Mouse (Mus musculus) kidney, embryonic 14.5 days (tissue): ENCODE measurements at regions not wholly inside any gene's neighbourhood (a gene's known extent, or its start where the extent isn't known, plus 50 kb on each side); places are given as distances from the start of the nearest gene placed in this dataset.
A peak's percentile ranks its signal among the peaks of the same experiment; 100 is the strongest.

Source experiments
- ATAC-seq: fragments of 200-750 bp; cut with Nextera tagmentation; 2 replicates; pipeline ENCODE4 v1.8.0; 2017; ENCODE audit warnings: moderate number of reproducible peaks, mild to moderate bottlenecking, moderate TSS enrichment, moderate library complexity; ENCODE audit not compliant: low FRiP score, low TSS enrichment
- H3K27ac ChIP-seq: fragments of 300-500 bp; sonication (generic); 2 replicates; pipeline ENCODE4 v1.5.1; 2014; ENCODE audit warnings: low read depth, mild to moderate bottlenecking, low read length, moderate library complexity, mixed read lengths
- H3K27me3 ChIP-seq: fragments of 300-500 bp; sonication (generic); 2 replicates; pipeline ENCODE4 v1.6.1; 2014; ENCODE audit warnings: mild to moderate bottlenecking, low read length; ENCODE audit not compliant: control insufficient read depth, insufficient read depth
- H3K36me3 ChIP-seq: fragments of 300-500 bp; sonication (generic); 2 replicates; pipeline ENCODE4 v1.6.1; 2014; ENCODE audit warnings: low read length, mixed read lengths; ENCODE audit not compliant: control insufficient read depth, insufficient read depth
- H3K4me1 ChIP-seq: fragments of 300-500 bp; sonication (generic); 2 replicates; pipeline ENCODE4 v1.6.1; 2014; ENCODE audit warnings: low read length, mixed read lengths; ENCODE audit not compliant: control insufficient read depth, insufficient read depth
- H3K4me2 ChIP-seq: fragments of 300-500 bp; sonication (generic); replicated peaks from 2 replicates; pipeline ENCODE4 v1.6.1; 2014; ENCODE audit warnings: low read depth, mild to moderate bottlenecking, low read length
- H3K4me3 ChIP-seq: fragments of 300-500 bp; sonication (generic); 2 replicates; pipeline ENCODE4 v1.5.1; 2014; ENCODE audit warnings: mild to moderate bottlenecking, low read length
- H3K9ac ChIP-seq: fragments of 300-500 bp; sonication (generic); 2 replicates; pipeline ENCODE4 v1.6.1; 2014; ENCODE audit warnings: low read depth, mild to moderate bottlenecking, low read length, moderate library complexity
- H3K9me3 ChIP-seq: fragments of 300-500 bp; sonication (generic); 2 replicates; pipeline ENCODE4 v1.6.1; 2016; ENCODE audit warnings: low read length; ENCODE audit not compliant: control insufficient read depth
- WGBS: fragments of 180-500 bp; shearing (Covaris S2); extraction: QIAGEN DNeasy Blood & Tissue Kit; methylation state at CpG from one replicate; pipeline ENCODE4 v1.1.7; 2014; 5-methylcytosine and 5-hydroxymethylcytosine counted together

DNA sequence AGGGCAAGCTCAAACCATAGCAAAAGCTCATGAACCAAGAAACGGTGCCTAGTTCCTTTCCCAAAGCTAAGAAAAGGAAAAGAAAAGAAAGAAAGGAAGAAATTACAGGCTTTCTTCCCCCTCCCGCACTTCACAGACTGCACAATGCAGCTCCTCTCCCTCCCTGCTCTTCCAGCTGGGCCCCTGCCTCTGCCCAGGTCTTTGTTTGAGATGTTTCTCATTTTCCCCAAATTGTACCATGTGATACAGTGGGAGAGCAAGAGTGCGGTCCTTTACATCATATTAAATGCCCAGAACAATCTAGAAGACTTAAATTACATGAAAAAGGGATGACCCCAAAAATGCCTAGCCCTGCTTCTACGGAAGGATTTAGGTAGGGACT is 112.9 kb upstream of the Dapk1 start:
- peak overlapping the region; percentile 84; the same call in 1 of the 2 replicates for H3K27ac ChIP-seq
- no peak overlapping the region for H3K9ac ChIP-seq
- no peaks in the 10 kb centered on the region for H3K4me1 ChIP-seq
- no peaks in the 10 kb centered on the region for H3K9me3 ChIP-seq
- H3K27me3 ChIP-seq: no peaks in the 10 kb centered on the region
- 51% methylated on average over 4 of the region's 4 CpGs for WGBS
- H3K36me3 ChIP-seq: no peaks in the 10 kb centered on the region
- no peak for ATAC-seq
- no peak overlapping the region for H3K4me2 ChIP-seq
- no peak overlapping the region for H3K4me3 ChIP-seq

DNA sequence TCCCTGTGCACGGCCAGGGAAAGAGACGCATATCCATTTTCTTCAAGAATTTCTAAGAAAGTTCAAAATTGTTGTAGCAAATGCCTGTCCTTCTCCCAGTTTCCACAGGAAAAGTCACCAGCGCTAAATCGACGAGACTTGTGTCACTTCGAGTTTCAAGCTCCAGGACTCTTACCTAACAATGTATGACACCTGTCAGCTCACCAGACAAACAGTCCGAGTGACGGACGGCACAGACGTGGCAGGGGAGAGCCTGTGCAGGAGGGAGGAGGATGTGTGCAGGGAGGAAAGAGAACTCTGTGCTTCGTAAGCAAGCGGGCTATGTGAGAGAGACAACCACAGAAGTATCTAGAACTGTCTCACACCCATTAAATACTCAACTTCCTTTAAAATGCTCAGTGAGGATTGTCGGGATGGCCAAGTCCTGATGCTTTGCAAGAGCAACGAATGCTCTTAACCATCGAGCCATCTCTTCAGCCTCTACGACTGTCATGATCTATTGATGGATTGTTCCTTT is 109.7 kb upstream of the Dapk1 start:
- Histone ChIP-seq H3K9me3 (no peaks in the 10 kb centered on the region), H3K27me3 (no peaks in the 10 kb centered on the region), H3K9ac (no peak overlapping the region), H3K4me2 (no peak overlapping the region), H3K36me3 (no peaks in the 10 kb centered on the region), H3K27ac (no peak overlapping the region), H3K4me1 (no peaks in the 10 kb centered on the region), H3K4me3 (no peak overlapping the region)
- ATAC-seq: no peak
- 72% methylated on average over 16 of the region's 16 CpGs for WGBS

DNA sequence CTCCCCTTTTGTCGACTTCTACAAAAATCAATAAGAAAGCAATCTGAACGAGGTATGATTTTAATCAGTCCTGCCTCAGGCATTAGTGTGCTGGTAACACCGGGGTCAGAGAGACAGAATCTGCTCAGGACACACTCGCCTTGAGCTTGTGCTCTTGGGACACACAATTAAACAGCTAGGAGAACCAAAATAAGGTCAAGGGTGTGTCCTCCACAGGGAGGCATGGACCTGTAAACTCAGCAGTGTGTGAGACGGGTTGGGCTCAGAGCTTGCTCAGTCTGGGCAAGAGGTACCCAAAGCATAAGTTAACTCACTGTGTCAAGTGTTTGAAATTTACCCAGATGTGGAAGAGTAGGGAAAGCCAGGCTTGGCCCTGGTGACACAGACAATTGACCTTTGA is 107.9 kb upstream of the Dapk1 start:
- ATAC-seq: no peak
- WGBS: 69% methylated on average over 5 of the region's 5 CpGs
- H3K27ac ChIP-seq: no peak overlapping the region
- H3K4me1 ChIP-seq: peaks cover 7% of the 10 kb centered on the region
- no peak overlapping the region for H3K4me3 ChIP-seq
- H3K4me2 ChIP-seq: no peak overlapping the region
- H3K27me3 ChIP-seq: no peaks in the 10 kb centered on the region
- no peaks in the 10 kb centered on the region for H3K36me3 ChIP-seq
- no peaks in the 10 kb centered on the region for H3K9me3 ChIP-seq
- H3K9ac ChIP-seq: no peak overlapping the region

DNA sequence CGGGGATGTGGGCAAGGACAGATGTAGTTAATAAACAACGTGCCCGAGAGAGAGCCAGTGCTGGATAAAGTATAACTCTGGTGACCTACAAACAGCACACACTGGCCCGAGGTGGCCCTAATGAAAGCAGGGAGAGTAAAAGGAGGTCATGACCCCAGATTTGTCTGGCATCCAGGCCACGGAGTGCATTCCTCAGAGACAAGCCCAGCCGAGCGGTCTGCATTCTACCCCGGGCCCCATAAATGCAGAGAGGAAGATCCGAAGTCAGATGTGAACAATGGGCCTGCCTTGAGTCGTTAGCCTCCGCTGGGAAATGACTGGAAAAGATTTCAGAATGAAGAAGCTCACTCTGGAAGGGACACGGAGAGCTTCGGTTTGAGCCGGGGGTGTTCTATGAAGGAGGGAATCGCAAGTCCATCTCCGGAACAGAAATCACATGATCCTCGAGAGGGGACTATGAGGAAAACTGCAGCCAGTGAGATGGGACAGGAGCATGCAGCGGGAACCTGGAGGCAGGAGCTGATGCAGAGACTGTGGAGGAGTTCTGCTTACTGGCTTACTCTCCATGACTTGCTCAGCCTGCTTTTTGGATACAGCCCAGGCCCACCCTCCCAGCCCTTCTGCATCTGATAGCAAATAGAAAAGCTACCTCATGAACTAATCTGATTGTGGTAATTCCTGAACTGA is 103.9 kb upstream of the Dapk1 start:
- Histone ChIP-seq H3K9me3 (no peaks in the 10 kb centered on the region), H3K4me2 (no peak overlapping the region; the same call in 1 of the 2 replicates), H3K27ac (0 out of 2 replicates have a peak overlapping the region, but pooled peaks have one; percentile 42), H3K9ac (0 out of 2 replicates have a peak overlapping the region, but pooled peaks have one; percentile 2), H3K36me3 (no peaks in the 10 kb centered on the region), H3K4me3 (no peak overlapping the region), H3K27me3 (no peaks in the 10 kb centered on the region), H3K4me1 (peaks cover 7% of the 10 kb centered on the region)
- ATAC-seq: peak; percentile 75
- WGBS: 25% methylated on average over 18 of the region's 18 CpGs

DNA sequence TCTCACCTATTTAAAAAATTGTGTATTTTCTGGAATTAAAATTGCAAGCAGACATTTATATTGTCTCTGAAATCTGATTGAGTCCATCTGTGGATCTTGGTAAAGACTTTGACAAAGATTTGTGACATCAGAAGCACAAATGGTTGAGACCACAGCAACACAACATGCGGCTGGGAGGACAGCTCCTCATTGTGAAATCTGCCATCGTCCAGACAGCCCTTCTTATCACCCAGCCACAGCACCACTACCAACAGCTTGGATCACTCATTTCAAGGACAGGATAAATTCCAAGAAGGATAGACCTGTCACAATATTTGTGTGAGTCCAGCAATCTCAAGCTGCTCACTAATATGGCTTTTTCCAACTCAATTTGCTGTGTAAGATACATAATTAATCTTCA is 97.6 kb upstream of the Dapk1 start:
- H3K27ac ChIP-seq: no peak overlapping the region
- 66% methylated on average over 2 of the region's 2 CpGs for WGBS
- H3K9me3 ChIP-seq: no peaks in the 10 kb centered on the region
- H3K36me3 ChIP-seq: no peaks in the 10 kb centered on the region
- no peak overlapping the region for H3K4me2 ChIP-seq
- H3K4me1 ChIP-seq: no peaks in the 10 kb centered on the region; the same call in 1 of the 2 replicates
- H3K9ac ChIP-seq: no peak overlapping the region
- ATAC-seq: no peak
- no peak overlapping the region for H3K4me3 ChIP-seq
- no peaks in the 10 kb centered on the region for H3K27me3 ChIP-seq

DNA sequence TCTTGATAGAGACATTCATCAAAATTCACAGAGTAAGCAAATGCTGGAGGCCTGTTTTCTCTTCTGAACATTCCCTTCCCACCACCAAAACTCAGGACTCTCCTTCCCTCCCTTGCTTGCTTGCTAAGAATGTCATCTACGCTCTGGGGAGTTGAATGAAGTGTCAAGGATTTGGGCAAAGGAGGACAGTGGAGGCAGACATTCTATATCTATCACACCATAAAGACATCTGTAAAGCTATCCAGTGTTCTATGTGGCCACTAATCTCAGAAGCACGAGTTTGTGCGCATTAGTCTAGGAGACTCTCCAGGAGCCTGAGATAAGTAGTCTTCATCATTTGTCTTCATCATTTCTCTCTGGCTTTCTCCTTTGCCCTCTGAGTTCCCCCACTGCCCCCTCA is 94.1 kb upstream of the Dapk1 start:
- WGBS: 57% methylated on average over 3 of the region's 3 CpGs
- no peak overlapping the region for H3K9ac ChIP-seq

DNA sequence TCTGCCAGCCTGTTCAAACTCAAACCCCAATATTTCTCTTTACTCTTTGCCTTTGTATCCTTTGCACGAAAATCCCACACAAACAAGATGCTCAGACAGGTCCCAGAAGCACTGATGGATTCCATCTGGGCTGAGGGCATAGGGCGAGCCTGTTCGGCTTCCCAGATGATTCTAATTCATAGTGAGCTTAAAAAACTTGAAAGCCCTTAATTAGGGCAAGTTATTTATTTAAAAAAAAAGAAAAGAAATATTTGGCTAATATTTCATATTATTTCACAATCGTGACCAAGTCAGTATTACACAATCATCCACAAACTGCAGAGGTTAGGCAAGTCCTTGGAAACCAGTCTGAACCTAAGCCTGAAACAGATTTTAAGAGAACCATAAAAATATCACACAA is 93.7 kb upstream of the Dapk1 start:
- Histone ChIP-seq H3K4me2 (no peak overlapping the region), H3K4me3 (no peak overlapping the region), H3K27me3 (no peaks in the 10 kb centered on the region), H3K36me3 (no peaks in the 10 kb centered on the region), H3K9me3 (no peaks in the 10 kb centered on the region), H3K4me1 (no peaks in the 10 kb centered on the region; the same call in 1 of the 2 replicates), H3K27ac (peak overlapping the region; percentile 30; the same call in 1 of the 2 replicates), H3K9ac (no peak overlapping the region)
- 46% methylated on average over 4 of the region's 4 CpGs for WGBS
- no peak for ATAC-seq

More for the DNA sequence above, 94.1 kb upstream of the Dapk1 start:
- H3K9me3 ChIP-seq: no peaks in the 10 kb centered on the region
- H3K36me3 ChIP-seq: no peaks in the 10 kb centered on the region
- H3K4me3 ChIP-seq: no peak overlapping the region
- ATAC-seq: no peak
- no peak overlapping the region for H3K4me2 ChIP-seq
- no peaks in the 10 kb centered on the region for H3K27me3 ChIP-seq
- no peaks in the 10 kb centered on the region; the same call in 1 of the 2 replicates for H3K4me1 ChIP-seq
- peak overlapping the region; percentile 30; the same call in 1 of the 2 replicates for H3K27ac ChIP-seq

DNA sequence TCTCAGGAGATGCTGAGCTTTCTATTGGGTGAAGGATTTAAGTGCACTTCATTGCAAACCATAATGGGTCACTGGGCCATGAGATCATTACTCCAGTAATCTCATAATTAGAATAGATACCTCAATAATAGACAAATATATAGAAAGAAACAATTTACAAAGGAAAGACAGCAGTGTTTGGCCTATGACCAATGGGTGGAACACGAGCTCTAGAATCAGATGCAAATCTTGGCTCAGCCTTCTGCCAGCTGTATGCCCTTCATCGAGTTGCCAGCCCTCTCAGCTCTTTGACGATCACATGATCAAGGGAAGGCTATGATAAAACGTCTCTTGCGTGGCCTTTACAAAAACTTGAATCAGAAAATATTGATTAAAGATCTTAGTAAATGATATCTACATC is 92.9 kb upstream of the Dapk1 start:
- Histone ChIP-seq H3K4me3 (no peak overlapping the region), H3K9ac (no peak overlapping the region), H3K9me3 (no peaks in the 10 kb centered on the region), H3K27me3 (no peaks in the 10 kb centered on the region), H3K27ac (no peak overlapping the region), H3K4me1 (peaks cover 2% of the 10 kb centered on the region; the same call in 1 of the 2 replicates), H3K36me3 (no peaks in the 10 kb centered on the region), H3K4me2 (no peak overlapping the region)
- no peak for ATAC-seq
- WGBS: 83% methylated on average over 5 of the region's 5 CpGs

DNA sequence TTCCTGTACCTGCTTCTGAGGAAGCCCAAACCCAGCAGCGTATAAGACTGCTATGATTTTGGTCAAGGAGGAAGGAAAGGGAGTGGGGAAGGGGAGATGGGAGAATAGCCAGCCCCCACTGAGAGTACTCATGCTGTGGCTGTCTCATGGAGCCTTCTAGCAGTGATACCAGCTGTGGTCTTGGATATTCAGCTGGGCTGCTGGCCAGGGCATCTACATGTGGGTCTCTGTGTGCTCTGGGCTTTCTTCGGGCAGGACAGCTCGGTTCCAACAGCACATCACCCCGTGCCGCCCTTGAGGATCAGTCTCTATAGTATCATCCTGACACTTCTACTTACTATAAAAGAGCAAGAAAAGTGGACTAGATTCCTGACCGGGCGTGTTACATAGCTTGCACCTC is 90.6 kb upstream of the Dapk1 start:
- ATAC-seq: no peak
- Histone ChIP-seq H3K27me3 (no peaks in the 10 kb centered on the region), H3K4me2 (no peak overlapping the region), H3K27ac (no peak overlapping the region), H3K4me3 (no peak overlapping the region), H3K36me3 (no peaks in the 10 kb centered on the region), H3K4me1 (peaks cover 2% of the 10 kb centered on the region; the same call in 1 of the 2 replicates), H3K9ac (no peak overlapping the region), H3K9me3 (no peaks in the 10 kb centered on the region)
- 89% methylated on average over 7 of the region's 7 CpGs for WGBS
